In the genomic region with DNA sequence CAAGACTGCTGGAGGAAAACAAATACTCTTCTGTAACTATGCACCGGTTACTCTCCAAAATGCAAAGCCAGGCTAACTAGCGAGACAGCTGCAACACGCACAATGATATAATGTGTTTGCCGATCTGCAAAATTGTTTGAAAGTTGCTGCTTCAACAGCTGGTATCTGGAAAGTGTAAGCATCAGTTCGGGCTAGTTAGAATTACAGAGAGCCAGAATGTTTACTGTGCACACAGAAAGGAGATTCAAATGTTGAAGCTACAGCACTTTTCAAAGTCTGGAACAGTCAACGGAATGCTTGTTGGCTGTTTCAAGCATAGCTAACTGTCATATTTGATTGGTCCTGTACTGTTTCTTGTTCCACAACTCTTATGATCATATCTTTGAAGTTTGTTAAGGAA, we compare ENCODE assay signal across 15 mouse cellular contexts. TPM values are rescaled to one million over a fixed set of nuclear protein-coding genes. Genes with fewer than 3 reads are reported as not detected.
"Had no signal": no experiment of that assay in that cellular context is flagged by ENCODE, and none has a peak within 500 bp of the region (broad histone marks: within the 10 kb centered on the region; RNA-seq: fewer than 3 reads in every experiment).

No protein-coding gene starts in this region.

- H3K27ac ChIP-seq: layer of hippocampus, adult 2 months; limb, embryonic 12.5 days; liver, embryonic 14.5 days; midbrain, embryonic 12.5 days; neural tube, embryonic 13.5 days had no signal

- H3K4me2 ChIP-seq: limb, embryonic 12.5 days; midbrain, embryonic 12.5 days; neural tube, embryonic 13.5 days had no signal

- H3K4me1 ChIP-seq: limb, embryonic 12.5 days; midbrain, embryonic 12.5 days; neural tube, embryonic 13.5 days had no signal

- ATAC-seq: midbrain, embryonic 16.5 days had no signal

- H3K36me3 ChIP-seq: limb, embryonic 12.5 days; midbrain, embryonic 12.5 days; neural tube, embryonic 13.5 days had no signal

- H3K27me3 ChIP-seq: limb, embryonic 12.5 days; midbrain, embryonic 12.5 days; neural tube, embryonic 13.5 days had no signal

- H3K4me3 ChIP-seq: layer of hippocampus, adult 2 months; limb, embryonic 12.5 days; midbrain, embryonic 12.5 days; neural tube, embryonic 13.5 days had no signal

- DNase-seq: kidney, adult 9 months; kidney, postnatal 10 days; kidney, postnatal 4 days; lung, adult 18-20 months; right cerebral cortex, postnatal 25 days; thymus, adult 18-20 months; thymus, postnatal 14 days had no signal

- H3K9me3 ChIP-seq: limb, embryonic 12.5 days; midbrain, embryonic 12.5 days; neural tube, embryonic 13.5 days had no signal

- H3K9ac ChIP-seq: limb, embryonic 12.5 days; liver, embryonic 14.5 days; midbrain, embryonic 12.5 days; neural tube, embryonic 13.5 days had no signal

RNA-seq across cellular contexts. Expression of a gene that starts 42.6 kb away (rescaled TPM):
- total RNA-seq: liver, adult 2 months; megakaryocyte-erythroid progenitor cell, adult 5-6 weeks had no signal
- polyA plus RNA-seq: liver, adult 2 months; liver, embryonic 14.5 days had no signal
